Mouse (Mus musculus): ENCODE measurements around the gene Ggcx. TPM values are rescaled to one million over a fixed set of nuclear protein-coding genes. Genes with fewer than 3 reads are reported as not detected.
"Not testable (repeated sequence)": the region's sequence is repeated elsewhere in the genome, so short reads cannot be mapped to it uniquely, and the experiment has no call there.

Ggcx gene
- polyA plus RNA-seq, 1 experiment from 2014 or later = 27.5 TPM

GRCm38 (mm10) chr6:72466171-72466570 lies 52.1 kb downstream of the Ggcx start:
- Histone ChIP-seq H3K9ac (no peak overlapping the region), H3K27ac (replicated peaks) (no peak overlapping the region), H3K9me3 (replicated peaks) (no peaks in the 10 kb centered on the region), H3K4me1 (replicated peaks) (peaks cover 5% of the 10 kb centered on the region; the same call in 1 of the 2 replicates), H3K4me3 (replicated peaks) (no peak overlapping the region), H3K4me2 (no peak overlapping the region), H3K27me3 (no peaks in the 10 kb centered on the region), H3K36me3 (replicated peaks) (no peaks in the 10 kb centered on the region)
- no peak for ATAC-seq (ENCODE audit: insufficient read depth)
- WGBS (ENCODE audit: insufficient replicate concordance) = 66% methylated on average over 4 of the region's 4 CpGs

- ATAC-seq (ENCODE audit: insufficient read depth) = no peak
- H3K27me3 ChIP-seq = no peaks in the 10 kb centered on the region
- no peaks in the 10 kb centered on the region for H3K36me3 ChIP-seq (replicated peaks)
- no peak overlapping the region for H3K4me2 ChIP-seq
- 51% methylated on average over 14 of the region's 14 CpGs for WGBS (ENCODE audit: insufficient replicate concordance)
- H3K9me3 ChIP-seq (replicated peaks) = no peaks in the 10 kb centered on the region
- H3K9ac ChIP-seq = no peak overlapping the region
- H3K27ac ChIP-seq (replicated peaks) = no peak overlapping the region
- H3K4me3 ChIP-seq (replicated peaks) = no peak overlapping the region
- no peaks in the 10 kb centered on the region for H3K4me1 ChIP-seq (replicated peaks)
These were observed 59.3 kb downstream of the Ggcx start for GRCm38 (mm10) chr6:72473264-72474041.

- 71% methylated on average over 4 of the region's 4 CpGs for WGBS (ENCODE audit: insufficient replicate concordance)
- no peaks in the 10 kb centered on the region for H3K9me3 ChIP-seq (replicated peaks)
- no peak overlapping the region for H3K4me2 ChIP-seq
- ATAC-seq (ENCODE audit: insufficient read depth) = no peak
- H3K27ac ChIP-seq (replicated peaks) = no peak overlapping the region
- H3K4me3 ChIP-seq (replicated peaks) = no peak overlapping the region
- H3K27me3 ChIP-seq = no peaks in the 10 kb centered on the region
- no peaks in the 10 kb centered on the region for H3K36me3 ChIP-seq (replicated peaks)
- H3K9ac ChIP-seq = no peak overlapping the region
- no peaks in the 10 kb centered on the region for H3K4me1 ChIP-seq (replicated peaks)
These were observed 61.3 kb downstream of the Ggcx start for GRCm38 (mm10) chr6:72475221-72475985.

GRCm38 (mm10) chr6:72476836-72477235 lies 62.7 kb downstream of the Ggcx start:
- Histone ChIP-seq H3K27me3 (no peaks in the 10 kb centered on the region), H3K4me1 (replicated peaks) (no peaks in the 10 kb centered on the region), H3K27ac (replicated peaks) (no peak overlapping the region), H3K4me3 (replicated peaks) (no peak overlapping the region), H3K36me3 (replicated peaks) (no peaks in the 10 kb centered on the region), H3K9me3 (replicated peaks) (no peaks in the 10 kb centered on the region), H3K4me2 (no peak overlapping the region), H3K9ac (no peak overlapping the region)
- 69% methylated on average over 5 of the region's 5 CpGs for WGBS (ENCODE audit: insufficient replicate concordance)
- no peak for ATAC-seq (ENCODE audit: insufficient read depth)

GRCm38 (mm10) chr6:72477621-72478020 lies 63.5 kb downstream of the Ggcx start:
- Histone ChIP-seq H3K9ac (no peak overlapping the region), H3K4me2 (no peak overlapping the region), H3K27ac (replicated peaks) (no peak overlapping the region), H3K9me3 (replicated peaks) (no peaks in the 10 kb centered on the region), H3K4me1 (replicated peaks) (no peaks in the 10 kb centered on the region), H3K36me3 (replicated peaks) (no peaks in the 10 kb centered on the region), H3K4me3 (replicated peaks) (no peak overlapping the region), H3K27me3 (no peaks in the 10 kb centered on the region)
- WGBS (ENCODE audit: insufficient replicate concordance) = 76% methylated on average over 3 of the region's 3 CpGs
- no peak for ATAC-seq (ENCODE audit: insufficient read depth)

GRCm38 (mm10) chr6:72478691-72479090 lies 64.6 kb downstream of the Ggcx start:
- not testable (repeated sequence) for H3K4me3 ChIP-seq (replicated peaks); H3K27me3 ChIP-seq; H3K9ac ChIP-seq; H3K27ac ChIP-seq (replicated peaks); H3K4me1 ChIP-seq (replicated peaks); H3K36me3 ChIP-seq (replicated peaks); H3K4me2 ChIP-seq; H3K9me3 ChIP-seq (replicated peaks); ATAC-seq (ENCODE audit: insufficient read depth)
- 61% methylated on average over 3 of the region's 3 CpGs for WGBS (ENCODE audit: insufficient replicate concordance)

GRCm38 (mm10) chr6:72479645-72480421 lies 65.7 kb downstream of the Ggcx start:
- Histone ChIP-seq H3K4me1 (replicated peaks) (no peaks in the 10 kb centered on the region), H3K9me3 (replicated peaks) (no peaks in the 10 kb centered on the region), H3K27me3 (no peaks in the 10 kb centered on the region), H3K9ac (no peak overlapping the region), H3K36me3 (replicated peaks) (no peaks in the 10 kb centered on the region), H3K4me2 (no peak overlapping the region), H3K27ac (replicated peaks) (no peak overlapping the region), H3K4me3 (replicated peaks) (no peak overlapping the region)
- ATAC-seq (ENCODE audit: insufficient read depth) = no peak
- 48% methylated on average over 12 of the region's 12 CpGs for WGBS (ENCODE audit: insufficient replicate concordance)

- ATAC-seq (ENCODE audit: insufficient read depth) = no peak
- WGBS (ENCODE audit: insufficient replicate concordance) = 53% methylated on average over 2 of the region's 2 CpGs
These were observed 66.3 kb downstream of the Ggcx start for GRCm38 (mm10) chr6:72480422-72480702.

More at GRCm38 (mm10) chr6:72480422-72480702, 66.3 kb downstream of the Ggcx start:
- H3K4me2 ChIP-seq = no peak overlapping the region
- no peaks in the 10 kb centered on the region for H3K4me1 ChIP-seq (replicated peaks)
- H3K27ac ChIP-seq (replicated peaks) = no peak overlapping the region
- no peaks in the 10 kb centered on the region for H3K36me3 ChIP-seq (replicated peaks)
- no peak overlapping the region for H3K9ac ChIP-seq
- H3K27me3 ChIP-seq = no peaks in the 10 kb centered on the region
- H3K4me3 ChIP-seq (replicated peaks) = no peak overlapping the region
- H3K9me3 ChIP-seq (replicated peaks) = no peaks in the 10 kb centered on the region

Other genes with a start within 250 kb of the Ggcx start
- 0.88 and 0.96 TPM in 2 replicates for gene Atoh8, start 178.7 kb upstream of the Ggcx start, polyA plus RNA-seq (2015; fragmentation: Nextera tagmentation; extraction: Ambion mirVana)
- not detected in 2 replicates for gene Sftpb, start 109.7 kb upstream of the Ggcx start, polyA plus RNA-seq (2015; fragmentation: Nextera tagmentation; extraction: Ambion mirVana)
- gene Usp39, start 69.1 kb upstream of the Ggcx start, polyA plus RNA-seq (2015; fragmentation: Nextera tagmentation; extraction: Ambion mirVana) = 37.3 and 38.7 TPM in 2 replicates
- gene 0610030E20Rik, start 67.0 kb upstream of the Ggcx start, polyA plus RNA-seq (2015; fragmentation: Nextera tagmentation; extraction: Ambion mirVana) = 11.6 and 14.5 TPM in 2 replicates
- 52.0 and 62.6 TPM in 2 replicates for gene Tmem150a, start 58.9 kb upstream of the Ggcx start, polyA plus RNA-seq (2015; fragmentation: Nextera tagmentation; extraction: Ambion mirVana)
- gene Rnf181, start 47.4 kb upstream of the Ggcx start, polyA plus RNA-seq (2015; fragmentation: Nextera tagmentation; extraction: Ambion mirVana) = 82.5 and 88.5 TPM in 2 replicates
- 66.2 and 67.1 TPM in 2 replicates for gene Vamp5, start 33.8 kb upstream of the Ggcx start, polyA plus RNA-seq (2015; fragmentation: Nextera tagmentation; extraction: Ambion mirVana)
- 239 and 242 TPM in 2 replicates for gene Vamp8, start 23.6 kb upstream of the Ggcx start, polyA plus RNA-seq (2015; fragmentation: Nextera tagmentation; extraction: Ambion mirVana)
- gene Mat2a, start 25.2 kb downstream of the Ggcx start, polyA plus RNA-seq (2015; fragmentation: Nextera tagmentation; extraction: Ambion mirVana) = 136 and 143 TPM in 2 replicates
- not detected in 2 replicates for gene Sh2d6, start 107.4 kb downstream of the Ggcx start, polyA plus RNA-seq (2015; fragmentation: Nextera tagmentation; extraction: Ambion mirVana)
- 20.4 and 23.8 TPM in 2 replicates for gene Capg, start 130.1 kb downstream of the Ggcx start, polyA plus RNA-seq (2015; fragmentation: Nextera tagmentation; extraction: Ambion mirVana)
- gene Elmod3, start 184.1 kb downstream of the Ggcx start, polyA plus RNA-seq (2015; fragmentation: Nextera tagmentation; extraction: Ambion mirVana) = 4.2 TPM in 2 replicates
- gene Retsat, start 184.2 kb downstream of the Ggcx start, polyA plus RNA-seq (2015; fragmentation: Nextera tagmentation; extraction: Ambion mirVana) = 17.9 and 18.2 TPM in 2 replicates
- 13.1 and 14.9 TPM in 2 replicates for gene Tgoln1, start 202.7 kb downstream of the Ggcx start, polyA plus RNA-seq (2015; fragmentation: Nextera tagmentation; extraction: Ambion mirVana)